ENCODE assay signal across 8 mouse cellular contexts in genomic region chr11:102399610-102400072, GRCm38 (mm10). TPM values are rescaled to one million over a fixed set of nuclear protein-coding genes. Genes with fewer than 3 reads are reported as not detected.
DNase-seq lines count a peak whose midpoint lies in the region; ATAC-seq and TF ChIP-seq lines count a peak whose summit lies in the region.

No protein-coding gene starts in this region.

- H3K27me3 ChIP-seq in heart, embryonic 16.5 days (ENCODE audit: control insufficient read depth, insufficient read depth, low read length) = peaks cover 52% of the 10 kb centered on the region
- peaks cover 61% of the 10 kb centered on the region for H3K27me3 ChIP-seq in liver, embryonic 14.5 days (ENCODE audit: control insufficient read depth, insufficient read depth, low read length)

- WGBS in heart, embryonic 16.5 days = 1% methylated on average over 34 of the region's 34 CpGs
- 5% methylated on average over 34 of the region's 34 CpGs for WGBS in liver, embryonic 14.5 days (ENCODE audit: insufficient replicate concordance)

- TF ChIP-seq CTCF in liver, embryonic 14.5 days (IDR thresholded peaks at IDR 0.05; ENCODE audit: low read depth) = no peak

- no peak overlapping the region for H3K9ac ChIP-seq in heart, embryonic 16.5 days (ENCODE audit: low read length)
- H3K9ac ChIP-seq in liver, embryonic 14.5 days (replicated peaks) = no peak overlapping the region

- peaks cover 16% of the 10 kb centered on the region for H3K36me3 ChIP-seq in heart, embryonic 16.5 days (ENCODE audit: control insufficient read depth, insufficient read depth)
- H3K36me3 ChIP-seq in liver, embryonic 14.5 days (replicated peaks; ENCODE audit: control insufficient read depth, insufficient read depth, low read depth) = peaks cover 24% of the 10 kb centered on the region

- peak overlapping the region; percentile 38 for H3K4me3 ChIP-seq in heart, embryonic 16.5 days (ENCODE audit: low read length)
- H3K4me3 ChIP-seq in liver, embryonic 14.5 days (ENCODE audit: insufficient read depth in 1 of 2, low read depth in 2 of 2, low read length in 2 of 2) = peak overlapping the region in 1 of 2 experiments; percentile 32; a peak in 2 of 4 replicates

- TF ChIP-seq EP300 in liver, embryonic 14.5 days (IDR thresholded peaks at IDR 0.05; ENCODE audit: low read depth) = no peak

- no peak for ATAC-seq in heart, embryonic 16.5 days (replicated peaks; ENCODE audit: extremely low read depth, insufficient read depth, low FRiP score)
- no peak for ATAC-seq in liver, embryonic 14.5 days (ENCODE audit: insufficient read depth)

- H3K27ac ChIP-seq in heart, embryonic 16.5 days (ENCODE audit: low read length) = no peak overlapping the region
- no peak overlapping the region for H3K27ac ChIP-seq in liver, embryonic 14.5 days

- peak; percentile 41 for DNase-seq in cerebellum, adult 11 months
- no peak for DNase-seq in cerebellum, postnatal 36 days
- DNase-seq in layer of hippocampus, adult 8-10 months (ENCODE audit: low spot score in 2 of 2) = peak; percentile 23
- DNase-seq in layer of hippocampus, adult 9-11 months = no peak
- no peak for DNase-seq in liver, embryonic 14.5 days (ENCODE audit: low read depth in 3 of 3, low spot score in 3 of 3)
- DNase-seq in Muller cell, postnatal 12 days (ENCODE audit: inconsistent ontology term) = no peak
- DNase-seq in MN1 (ENCODE audit: low spot score) = no peak

- H3K9me3 ChIP-seq in heart, embryonic 16.5 days (replicated peaks; ENCODE audit: control insufficient read depth, low read length) = no peaks in the 10 kb centered on the region
- no peaks in the 10 kb centered on the region for H3K9me3 ChIP-seq in liver, embryonic 14.5 days (ENCODE audit: control insufficient read depth, low read length)

- H3K4me2 ChIP-seq in heart, embryonic 16.5 days (ENCODE audit: low read depth, low read length) = peak overlapping the region; percentile 54
- peak overlapping the region; percentile 52 for H3K4me2 ChIP-seq in liver, embryonic 14.5 days (ENCODE audit: low read depth)

- 0 out of 2 replicates have a peak, but pooled peaks cover 2% of the 10 kb centered on the region for H3K4me1 ChIP-seq in heart, embryonic 16.5 days (ENCODE audit: control insufficient read depth, insufficient read depth, low read length)
- H3K4me1 ChIP-seq in liver, embryonic 14.5 days (replicated peaks; ENCODE audit: control insufficient read depth in 2 of 2, insufficient read depth in 2 of 2, low read length in 1 of 2) = peaks cover 0 to 2% of the 10 kb centered on the region in 2 experiments; a peak in 1 of 4 replicates

RNA-seq across cellular contexts. Expression of gene Rundc3a, which starts 6.4 kb away (rescaled TPM):
- 100 to 1,000 TPM; 420 to 453 (median 428) TPM for total RNA-seq in layer of hippocampus, adult 8-10 months (2022)
- polyA plus RNA-seq in heart, embryonic 16.5 days (2015; fragmentation: Nextera tagmentation; extraction: Ambion mirVana) = 0.72 and 1.3 TPM in 2 replicates
- polyA plus RNA-seq in liver, embryonic 14.5 days (2012; rRNA removed) = 1.4 and 1.9 TPM in 2 replicates
- 1.0 and 1.2 TPM in 2 replicates for polyA plus RNA-seq in liver, embryonic 14.5 days (2014; fragmentation: Nextera tagmentation; extraction: Ambion mirVana)

RNA-seq across cellular contexts. Expression of gene Slc25a39, which starts 8.1 kb away (rescaled TPM):
- 10 to 100 TPM; 62.0 to 72.4 (median 64.6) TPM for total RNA-seq in layer of hippocampus, adult 8-10 months (2022)
- polyA plus RNA-seq in heart, embryonic 16.5 days (2015; fragmentation: Nextera tagmentation; extraction: Ambion mirVana) = 308 and 331 TPM in 2 replicates
- 167 and 187 TPM in 2 replicates for polyA plus RNA-seq in liver, embryonic 14.5 days (2012; rRNA removed)
- polyA plus RNA-seq in liver, embryonic 14.5 days (2014; fragmentation: Nextera tagmentation; extraction: Ambion mirVana) = 339 and 363 TPM in 2 replicates

RNA-seq across cellular contexts. Expression of gene Grn, which starts 30.5 kb away (rescaled TPM):
- 100 to 1,000 TPM in 2 of 4 experiments, 10 to 100 TPM in 2; 61.9 to 191 (median 114) TPM for total RNA-seq in layer of hippocampus, adult 8-10 months (2022)
- polyA plus RNA-seq in heart, embryonic 16.5 days (2015; fragmentation: Nextera tagmentation; extraction: Ambion mirVana) = 215 and 234 TPM in 2 replicates
- 25.4 and 28.9 TPM in 2 replicates for polyA plus RNA-seq in liver, embryonic 14.5 days (2012; rRNA removed)
- polyA plus RNA-seq in liver, embryonic 14.5 days (2014; fragmentation: Nextera tagmentation; extraction: Ambion mirVana) = 34.1 and 41.4 TPM in 2 replicates

RNA-seq across cellular contexts. Expression of gene Slc4a1, which starts 33.6 kb away (rescaled TPM):
- under 1 TPM in 2 of 4 experiments, not detected in 2; 0.10 to 0.11 TPM for total RNA-seq in layer of hippocampus, adult 8-10 months (2022)
- 14.9 TPM in 2 replicates for polyA plus RNA-seq in heart, embryonic 16.5 days (2015; fragmentation: Nextera tagmentation; extraction: Ambion mirVana)
- 570 and 632 TPM in 2 replicates for polyA plus RNA-seq in liver, embryonic 14.5 days (2012; rRNA removed)
- polyA plus RNA-seq in liver, embryonic 14.5 days (2014; fragmentation: Nextera tagmentation; extraction: Ambion mirVana) = 606 and 703 TPM in 2 replicates

RNA-seq across cellular contexts. Expression of gene Fam171a2, which starts 47.8 kb away (rescaled TPM):
- total RNA-seq in layer of hippocampus, adult 8-10 months (2022) = 10 to 100 TPM; 77.6 to 94.7 (median 85.7) TPM
- 3.0 and 3.9 TPM in 2 replicates for polyA plus RNA-seq in heart, embryonic 16.5 days (2015; fragmentation: Nextera tagmentation; extraction: Ambion mirVana)
- 1.6 and 2.0 TPM in 2 replicates for polyA plus RNA-seq in liver, embryonic 14.5 days (2012; rRNA removed)
- 0.17 and 0.35 TPM in 2 replicates for polyA plus RNA-seq in liver, embryonic 14.5 days (2014; fragmentation: Nextera tagmentation; extraction: Ambion mirVana)

Comparison
In these comparisons a context has a peak if more than half of its experiments do, and no peak if none do; other contexts are left out.
1. DNase-seq: peak in cerebellum, adult 11 months (single experiment) and layer of hippocampus, adult 8-10 months (2 of 2); none in cerebellum, postnatal 36 days (0 of 2), layer of hippocampus, adult 9-11 months (single experiment), liver, embryonic 14.5 days (0 of 3), Muller cell, postnatal 12 days (single experiment) and MN1 (single experiment).